Mouse (Mus musculus) adrenal gland (tissue): ENCODE measurements around the gene Epsti1.

Source experiments
- intact Hi-C: fragments of 180-260 bp; cut with DNase I; formaldehyde crosslinking; loops from one replicate; pipeline ENCODE4 v1.15.1; 2025

The Epsti1 gene

GRCm38 (mm10) chr14:78008019-78008418 is 104.0 kb downstream of the Epsti1 start:
- intact Hi-C loops: no loop called here

- intact Hi-C loops: no loop called here
Observed at GRCm38 (mm10) chr14:78011808-78012207, 107.8 kb downstream of the Epsti1 start.

- intact Hi-C loops: no loop called here
Observed at GRCm38 (mm10) chr14:78015540-78016321, 111.7 kb downstream of the Epsti1 start.

GRCm38 (mm10) chr14:78016398-78016797 is 112.4 kb downstream of the Epsti1 start:
- intact Hi-C loops: no loop called here

- intact Hi-C loops: no loop called here
Observed at GRCm38 (mm10) chr14:78019935-78020334, 115.9 kb downstream of the Epsti1 start.

- intact Hi-C loops: no loop called here
Observed at GRCm38 (mm10) chr14:78038876-78039275, 134.8 kb downstream of the Epsti1 start.

- intact Hi-C loops: no loop called here
Observed at GRCm38 (mm10) chr14:78040643-78041042, 136.6 kb downstream of the Epsti1 start.

- intact Hi-C loops: no loop called here
Observed at GRCm38 (mm10) chr14:78041886-78042526, 138.0 kb downstream of the Epsti1 start.

- intact Hi-C loops: no loop called here
Observed at GRCm38 (mm10) chr14:78043079-78043478, 139.0 kb downstream of the Epsti1 start.

- intact Hi-C loops: no loop called here
Observed at GRCm38 (mm10) chr14:78048258-78048657, 144.2 kb downstream of the Epsti1 start.

- intact Hi-C loops: no loop called here
Observed at GRCm38 (mm10) chr14:78048674-78049073, 144.6 kb downstream of the Epsti1 start.
